Mouse (Mus musculus) ovary, postnatal 14 days (tissue): ENCODE results near the gene Cic.
"Not testable (repeated sequence)": the region's sequence is repeated elsewhere in the genome, so short reads cannot be mapped to it uniquely, and the experiment has no call there.

Experiments used
- DNase-seq: peaks from one replicate; pipeline ENCODE4 v3.0.0; 2022; ENCODE audit warnings: low spot score

Cic gene

DNA sequence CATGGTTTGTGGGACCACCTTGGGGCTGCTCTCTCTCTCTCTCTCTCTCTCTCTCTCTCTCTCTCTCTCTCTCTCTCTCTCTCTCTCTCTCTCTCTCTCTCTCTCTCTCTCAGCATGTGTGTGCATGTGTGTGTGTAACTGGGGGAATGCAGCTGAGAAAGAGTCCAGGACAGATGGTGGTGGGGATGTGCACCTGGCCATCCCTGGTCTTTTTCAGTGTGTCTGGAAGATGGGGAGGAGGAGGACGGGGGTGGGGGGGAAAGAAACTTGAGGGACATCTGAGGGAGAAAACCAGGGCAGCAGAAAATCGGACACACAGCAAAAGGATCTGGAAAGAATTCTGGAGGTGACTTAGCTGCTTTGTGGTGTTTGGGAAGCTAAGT lies 39.1 kb downstream of the Cic start:
- no peak for DNase-seq

DNA sequence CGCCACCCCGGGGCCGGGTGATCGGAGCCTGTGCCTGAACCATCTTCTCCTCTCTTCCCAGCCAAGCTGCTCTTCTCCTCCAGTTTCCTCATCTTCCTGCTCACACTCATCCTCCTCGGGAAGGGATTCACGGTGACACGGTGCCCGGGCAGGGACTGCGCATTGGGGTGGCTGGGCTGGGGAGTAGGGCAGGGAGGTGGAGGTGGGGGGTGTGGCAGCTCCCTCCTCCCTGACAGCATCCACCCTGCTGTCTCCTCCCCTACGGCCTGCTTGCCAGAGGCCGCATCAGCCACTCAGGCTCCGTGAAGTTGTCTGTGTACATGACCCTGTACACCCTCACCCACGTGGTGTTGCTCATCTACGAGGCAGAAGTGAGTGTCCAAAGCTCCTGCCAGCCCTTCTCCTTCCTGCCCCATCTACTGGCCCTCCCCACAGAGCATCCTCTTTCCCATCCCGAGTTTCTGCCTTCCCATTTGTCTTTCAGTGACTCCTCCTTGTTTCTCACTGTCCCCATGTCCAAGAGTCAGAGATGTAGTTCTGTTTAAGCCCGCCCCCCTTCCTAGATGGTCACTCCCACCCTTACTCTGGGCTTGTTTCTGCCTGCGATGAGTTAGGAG lies 41.3 kb downstream of the Cic start:
- DNase-seq: no peak

DNA sequence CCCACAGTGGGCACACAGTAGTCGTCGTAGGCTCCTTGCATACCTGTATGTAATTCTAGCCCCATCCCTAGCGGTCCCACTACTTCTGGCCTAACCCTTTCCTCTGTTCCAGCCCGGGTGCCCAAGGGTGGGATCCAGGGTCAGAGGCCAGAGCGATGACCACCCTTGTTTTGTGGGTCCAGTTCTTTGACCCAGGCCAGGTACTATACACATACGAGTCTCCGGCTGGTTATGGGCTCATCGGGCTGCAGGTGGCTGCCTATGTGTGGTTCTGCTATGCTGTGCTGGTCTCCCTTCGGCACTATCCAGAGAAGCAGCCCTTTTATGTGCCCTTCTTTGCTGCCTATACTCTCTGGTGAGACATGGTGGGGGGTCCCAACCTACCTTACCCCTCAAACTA lies 41.9 kb downstream of the Cic start:
- DNase-seq: no peak

DNA sequence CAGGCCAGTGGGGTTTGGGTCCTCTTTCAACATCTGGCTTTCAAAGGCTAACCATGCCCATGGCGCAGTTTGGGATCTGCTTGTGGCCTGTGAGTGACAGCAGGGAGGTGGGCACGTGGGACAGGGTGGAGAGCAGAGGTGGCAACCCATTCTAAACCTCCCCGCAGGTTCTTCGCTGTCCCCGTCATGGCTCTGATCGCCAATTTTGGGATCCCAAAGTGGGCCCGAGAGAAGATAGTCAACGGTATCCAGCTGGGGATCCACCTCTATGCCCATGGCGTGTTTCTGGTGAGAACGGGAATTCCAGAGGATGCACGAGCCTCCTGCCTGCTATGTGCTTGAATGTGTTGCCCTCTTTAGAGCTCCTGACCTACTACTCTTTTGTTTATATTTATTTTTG lies 43.7 kb downstream of the Cic start:
- DNase-seq: no peak

GRCm38 (mm10) chr7:25313325-25313724 lies 45.8 kb downstream of the Cic start:
- no peak for DNase-seq

GRCm38 (mm10) chr7:25314606-25315305 lies 47.3 kb downstream of the Cic start:
- no peak for DNase-seq

DNA sequence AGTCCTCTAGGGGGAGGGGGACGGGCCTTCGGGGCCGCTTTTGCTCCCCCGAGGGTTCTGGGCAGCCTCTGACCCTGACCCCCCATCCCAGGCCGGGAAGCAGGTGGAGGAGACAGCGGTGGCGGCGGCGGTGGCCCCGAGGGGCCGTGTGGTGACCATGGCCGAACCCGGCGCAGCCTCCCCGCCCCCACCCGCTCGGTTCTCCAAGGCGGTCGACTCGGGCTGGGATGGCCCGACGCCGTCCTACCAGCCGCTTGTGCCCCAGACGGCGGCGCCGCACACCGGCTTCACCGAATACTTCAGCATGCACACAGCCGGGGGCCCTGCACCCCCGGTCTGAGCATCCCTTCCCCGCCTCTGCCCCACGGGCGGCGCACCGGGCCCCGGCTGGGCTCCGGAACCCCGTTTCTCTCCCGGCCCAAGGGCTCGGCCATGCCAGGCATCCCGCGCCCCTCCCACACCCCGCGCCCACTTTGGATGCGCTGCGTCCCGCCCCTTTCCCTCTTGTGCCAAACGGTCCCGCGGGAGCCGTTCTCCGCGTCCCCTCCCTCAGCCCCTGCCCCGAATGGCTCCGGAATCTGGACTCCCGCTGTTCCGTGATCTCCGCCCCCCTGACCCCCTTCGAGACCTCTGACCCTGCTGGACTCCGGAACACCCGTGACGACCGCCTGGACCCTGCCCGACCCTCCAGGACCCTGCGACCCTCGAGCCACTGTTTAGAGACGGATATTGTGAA lies 48.0 kb downstream of the Cic start:
- DNase-seq: peak; percentile 31

GRCm38 (mm10) chr7:25316532-25317445 lies 49.3 kb downstream of the Cic start, which contains the start of gene Megf8:
Megf8 (plus strand) TSS chr7:25317164.
- peak; percentile 91 for DNase-seq

- DNase-seq: no peak
Observed at GRCm38 (mm10) chr7:25317446-25317999, 50.0 kb downstream of the Cic start.

DNA sequence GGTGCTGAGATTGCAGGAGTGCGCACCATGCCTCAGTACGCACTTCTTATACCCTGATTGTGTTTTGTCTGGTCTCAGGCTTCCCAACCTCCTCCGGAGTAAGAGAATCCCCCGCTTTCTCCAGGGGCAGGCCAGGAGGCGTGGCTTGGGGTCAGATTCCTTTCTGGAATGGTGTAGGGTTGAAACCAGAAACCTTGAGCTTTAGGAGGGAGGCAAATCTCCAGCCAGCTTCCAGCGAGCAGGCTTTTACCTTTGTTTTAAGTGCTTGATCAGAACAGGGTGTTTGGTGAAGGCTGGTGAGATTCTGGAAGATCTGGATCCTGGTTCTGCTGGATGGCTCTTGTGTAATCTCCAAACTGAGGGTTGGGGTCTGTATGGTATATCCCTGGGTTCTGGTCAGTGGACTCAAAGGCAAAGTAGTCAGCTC lies 54.6 kb downstream of the Cic start:
- peak; percentile 53 for DNase-seq

DNA sequence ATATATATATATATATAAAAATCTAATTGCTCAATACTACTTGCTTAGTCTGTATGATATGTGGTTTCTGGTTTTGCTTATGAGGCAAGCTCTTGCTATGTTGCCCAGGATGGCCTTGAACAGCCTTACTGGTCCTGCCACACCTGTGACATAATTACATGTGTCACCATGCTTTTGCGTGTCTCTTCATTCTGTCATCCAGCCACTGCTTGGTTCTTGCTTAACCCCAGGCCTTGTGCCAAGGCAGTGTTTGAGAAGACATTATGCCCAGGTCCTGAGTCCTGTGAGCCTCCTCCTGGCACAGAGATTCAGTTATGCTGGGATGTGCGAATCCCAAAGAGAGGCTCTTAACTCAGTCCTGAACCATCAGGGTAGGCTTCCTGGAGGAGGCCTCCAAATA lies 55.7 kb downstream of the Cic start:
- DNase-seq: no peak

GRCm38 (mm10) chr7:25325431-25325830 lies 57.9 kb downstream of the Cic start:
- not testable (repeated sequence) for DNase-seq

- DNase-seq: no peak
Observed at GRCm38 (mm10) chr7:25326233-25326632, 58.7 kb downstream of the Cic start.

- DNase-seq: peak; percentile 52
Observed at GRCm38 (mm10) chr7:25333596-25334307, 66.2 kb downstream of the Cic start.

DNA sequence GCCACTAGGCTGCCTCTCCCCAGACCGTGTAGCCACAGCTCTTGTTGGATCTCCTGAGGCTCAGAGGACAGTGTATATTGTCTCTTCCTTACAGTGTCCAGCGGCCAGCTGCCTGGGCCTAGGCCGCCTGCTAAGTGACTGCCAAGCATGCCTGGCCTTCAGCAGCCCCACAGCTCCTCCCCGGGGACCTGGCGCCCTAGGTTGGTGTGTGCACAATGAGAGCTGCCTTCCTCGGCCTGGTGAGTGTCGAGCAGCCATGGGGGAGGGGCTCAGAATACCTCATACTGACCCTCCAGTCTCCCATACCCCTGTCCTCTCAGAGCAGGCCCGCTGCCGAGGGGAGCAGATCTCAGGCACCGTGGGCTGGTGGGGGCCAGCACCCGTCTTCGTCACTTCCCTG lies 67.0 kb downstream of the Cic start:
- DNase-seq: no peak

- DNase-seq: no peak
Observed at GRCm38 (mm10) chr7:25339329-25339728, 71.8 kb downstream of the Cic start.

DNA sequence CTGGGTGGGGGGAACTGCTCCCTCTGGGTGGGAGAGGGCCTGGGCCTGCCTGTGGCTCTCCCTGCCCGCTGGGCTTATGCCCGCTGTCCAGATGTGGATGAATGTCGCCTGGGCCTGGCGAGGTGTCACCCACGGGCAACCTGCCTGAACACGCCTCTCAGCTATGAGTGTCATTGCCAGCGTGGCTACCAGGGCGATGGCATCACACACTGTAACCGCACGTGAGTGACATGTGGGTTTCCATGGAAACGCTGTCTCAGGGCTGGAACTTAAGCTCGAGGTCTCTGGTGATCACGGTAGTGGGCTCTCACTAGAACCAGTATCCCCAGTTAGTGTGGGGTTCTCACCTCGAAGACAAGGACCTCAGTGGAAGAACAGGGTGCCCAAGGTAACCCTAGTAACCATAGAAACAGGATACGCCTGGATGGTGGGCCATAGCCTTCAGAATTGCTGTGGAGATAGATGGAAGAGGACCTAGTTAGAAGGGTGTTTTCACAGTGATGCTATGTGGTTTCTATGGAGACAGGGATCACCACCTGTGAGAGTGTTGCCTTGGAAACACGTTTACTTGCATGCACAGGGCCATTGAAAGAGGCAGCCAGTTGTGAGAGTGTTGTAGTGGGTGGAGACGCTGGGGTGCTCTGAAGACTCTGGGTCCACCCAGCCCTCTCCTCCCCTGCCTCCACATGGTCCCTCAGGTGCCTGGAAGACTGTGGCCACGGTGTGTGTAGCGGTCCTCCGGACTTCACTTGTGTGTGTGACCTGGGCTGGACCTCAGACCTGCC lies 73.7 kb downstream of the Cic start:
- no peak for DNase-seq
